Mouse (Mus musculus) heart, embryonic 10.5 days (tissue): ENCODE measurements at regions not wholly inside any gene's neighbourhood (a gene's known extent, or its start where the extent isn't known, plus 50 kb on each side); places are given as distances from the start of the nearest gene placed in this dataset.

Experiments
- DNase-seq: peaks from one replicate; pipeline ENCODE4 v3.0.0-alpha.2; 2017; ENCODE audit warnings: low spot score
- H3K27ac ChIP-seq: fragments of 300-500 bp; sonication (generic); 2 replicates; pipeline ENCODE4 v1.5.1; 2016; ENCODE audit warnings: mild to moderate bottlenecking
- H3K27me3 ChIP-seq: fragments of 300-500 bp; sonication (generic); 2 replicates; pipeline ENCODE4 v1.6.1; 2016; ENCODE audit warnings: mild to moderate bottlenecking; ENCODE audit not compliant: poor library complexity, insufficient read depth, severe bottlenecking
- H3K36me3 ChIP-seq: fragments of 300-500 bp; sonication (generic); 2 replicates; pipeline ENCODE4 v1.6.1; 2016; ENCODE audit warnings: mild to moderate bottlenecking, moderate library complexity
- H3K4me1 ChIP-seq: fragments of 300-500 bp; sonication (generic); 2 replicates; pipeline ENCODE4 v1.6.1; 2016; ENCODE audit warnings: mild to moderate bottlenecking
- H3K4me3 ChIP-seq: fragments of 300-500 bp; sonication (generic); 2 replicates; pipeline ENCODE4 v1.5.1; 2016; ENCODE audit warnings: mild to moderate bottlenecking, moderate library complexity
- H3K9me3 ChIP-seq: fragments of 300-500 bp; sonication (generic); 2 replicates; pipeline ENCODE4 v1.6.1; 2016; ENCODE audit warnings: mild to moderate bottlenecking, moderate library complexity
- WGBS: fragments of 180-500 bp; shearing (Covaris S2); methylation state at CpG from one replicate; pipeline ENCODE4 v1.1.7; 2016; 5-methylcytosine and 5-hydroxymethylcytosine counted together

- WGBS = 32% methylated on average over 4 of the region's 4 CpGs
- no peaks in the 10 kb centered on the region for H3K36me3 ChIP-seq
- H3K27ac ChIP-seq = no peak overlapping the region
- H3K4me1 ChIP-seq = peaks cover 6% of the 10 kb centered on the region; the same call in 1 of the 2 replicates
- DNase-seq = peak; percentile 71
- H3K9me3 ChIP-seq = no peaks in the 10 kb centered on the region
- no peak overlapping the region for H3K4me3 ChIP-seq
- H3K27me3 ChIP-seq = no peaks in the 10 kb centered on the region
Observed at GRCm38 (mm10) chr10:29921658-29922057, 278.7 kb downstream of the Cenpw start.

- no peaks in the 10 kb centered on the region for H3K9me3 ChIP-seq
- H3K27ac ChIP-seq = no peak overlapping the region
- no peaks in the 10 kb centered on the region for H3K36me3 ChIP-seq
- H3K4me1 ChIP-seq = no peaks in the 10 kb centered on the region
- 68% methylated on average over 1 of the region's 1 CpGs for WGBS
- no peaks in the 10 kb centered on the region for H3K27me3 ChIP-seq
- no peak for DNase-seq
- H3K4me3 ChIP-seq = no peak overlapping the region
Observed at GRCm38 (mm10) chr10:29897780-29898363, 302.5 kb downstream of the Cenpw start.

GRCm38 (mm10) chr10:29864566-29864965, 328.9 kb upstream of the Rspo3 start:
- Histone ChIP-seq H3K36me3 (no peaks in the 10 kb centered on the region), H3K9me3 (no peaks in the 10 kb centered on the region), H3K27ac (no peak overlapping the region), H3K4me3 (no peak overlapping the region), H3K27me3 (no peaks in the 10 kb centered on the region), H3K4me1 (no peaks in the 10 kb centered on the region)
- no peak for DNase-seq

GRCm38 (mm10) chr10:29855749-29856313, 320.2 kb upstream of the Rspo3 start:
- H3K9me3 ChIP-seq = no peaks in the 10 kb centered on the region
- H3K4me1 ChIP-seq = no peaks in the 10 kb centered on the region
- 3% methylated on average over 2 of the region's 2 CpGs for WGBS
- no peaks in the 10 kb centered on the region for H3K36me3 ChIP-seq
- DNase-seq = no peak
- H3K4me3 ChIP-seq = no peak overlapping the region
- no peak overlapping the region for H3K27ac ChIP-seq
- H3K27me3 ChIP-seq = no peaks in the 10 kb centered on the region

GRCm38 (mm10) chr10:29852516-29852915, 316.8 kb upstream of the Rspo3 start:
- no peak for DNase-seq
- WGBS = 75% methylated on average over 2 of the region's 2 CpGs
- Histone ChIP-seq H3K36me3 (no peaks in the 10 kb centered on the region), H3K9me3 (no peaks in the 10 kb centered on the region), H3K4me1 (no peaks in the 10 kb centered on the region), H3K27ac (no peak overlapping the region), H3K27me3 (no peaks in the 10 kb centered on the region), H3K4me3 (no peak overlapping the region)

GRCm38 (mm10) chr10:29824939-29825658, 289.4 kb upstream of the Rspo3 start:
- WGBS = 76% methylated on average over 5 of the region's 5 CpGs
- no peaks in the 10 kb centered on the region for H3K36me3 ChIP-seq
- no peaks in the 10 kb centered on the region for H3K4me1 ChIP-seq
- DNase-seq = no peak
- no peak overlapping the region for H3K27ac ChIP-seq
- H3K9me3 ChIP-seq = no peaks in the 10 kb centered on the region
- H3K4me3 ChIP-seq = no peak overlapping the region
- no peaks in the 10 kb centered on the region for H3K27me3 ChIP-seq

GRCm38 (mm10) chr10:29824413-29824812, 288.7 kb upstream of the Rspo3 start:
- no peak for DNase-seq
- Histone ChIP-seq H3K4me3 (no peak overlapping the region), H3K27me3 (no peaks in the 10 kb centered on the region), H3K4me1 (no peaks in the 10 kb centered on the region), H3K9me3 (no peaks in the 10 kb centered on the region), H3K27ac (no peak overlapping the region), H3K36me3 (no peaks in the 10 kb centered on the region)

- WGBS = 66% methylated on average over 2 of the region's 2 CpGs
- H3K4me1 ChIP-seq = no peaks in the 10 kb centered on the region
- H3K27me3 ChIP-seq = no peaks in the 10 kb centered on the region
- no peaks in the 10 kb centered on the region for H3K9me3 ChIP-seq
- H3K27ac ChIP-seq = no peak overlapping the region
- H3K4me3 ChIP-seq = no peak overlapping the region
- no peak for DNase-seq
- no peaks in the 10 kb centered on the region for H3K36me3 ChIP-seq
Observed at GRCm38 (mm10) chr10:29823177-29823576, 287.5 kb upstream of the Rspo3 start.

- 41% methylated on average over 6 of the region's 6 CpGs for WGBS
- H3K27ac ChIP-seq = no peak overlapping the region
- DNase-seq = no peak
- H3K4me3 ChIP-seq = no peak overlapping the region
- no peaks in the 10 kb centered on the region for H3K27me3 ChIP-seq
- H3K9me3 ChIP-seq = no peaks in the 10 kb centered on the region
- H3K4me1 ChIP-seq = no peaks in the 10 kb centered on the region
- H3K36me3 ChIP-seq = no peaks in the 10 kb centered on the region
Observed at GRCm38 (mm10) chr10:29803915-29804545, 268.4 kb upstream of the Rspo3 start.

- H3K36me3 ChIP-seq = no peaks in the 10 kb centered on the region
- H3K4me1 ChIP-seq = no peaks in the 10 kb centered on the region
- no peak overlapping the region for H3K4me3 ChIP-seq
- H3K9me3 ChIP-seq = no peaks in the 10 kb centered on the region
- H3K27ac ChIP-seq = no peak overlapping the region
- no peaks in the 10 kb centered on the region for H3K27me3 ChIP-seq
- DNase-seq = no peak
- 90% methylated on average over 3 of the region's 3 CpGs for WGBS
Observed at GRCm38 (mm10) chr10:29802637-29803036, 267.0 kb upstream of the Rspo3 start.

GRCm38 (mm10) chr10:29794663-29795062, 259.0 kb upstream of the Rspo3 start:
- H3K27ac ChIP-seq = no peak overlapping the region
- H3K27me3 ChIP-seq = no peaks in the 10 kb centered on the region
- H3K4me3 ChIP-seq = no peak overlapping the region
- H3K36me3 ChIP-seq = no peaks in the 10 kb centered on the region
- WGBS = 85% methylated on average over 1 of the region's 1 CpGs
- no peaks in the 10 kb centered on the region for H3K4me1 ChIP-seq
- DNase-seq = no peak
- H3K9me3 ChIP-seq = no peaks in the 10 kb centered on the region

- Histone ChIP-seq H3K27ac (no peak overlapping the region), H3K27me3 (no peaks in the 10 kb centered on the region), H3K4me3 (no peak overlapping the region), H3K36me3 (no peaks in the 10 kb centered on the region), H3K4me1 (no peaks in the 10 kb centered on the region), H3K9me3 (no peaks in the 10 kb centered on the region)
- no peak for DNase-seq
- WGBS = 70% methylated on average over 2 of the region's 2 CpGs
Observed at GRCm38 (mm10) chr10:29786220-29786810, 250.6 kb upstream of the Rspo3 start.

GRCm38 (mm10) chr10:29736677-29737076, 201.0 kb upstream of the Rspo3 start:
- Histone ChIP-seq H3K27ac (no peak overlapping the region), H3K27me3 (no peaks in the 10 kb centered on the region), H3K4me1 (no peaks in the 10 kb centered on the region), H3K36me3 (no peaks in the 10 kb centered on the region), H3K4me3 (no peak overlapping the region), H3K9me3 (no peaks in the 10 kb centered on the region)
- 76% methylated on average over 3 of the region's 3 CpGs for WGBS
- DNase-seq = no peak
